Mouse (Mus musculus) mouse trophoblast stem cell (cell line): ENCODE measurements around the gene Zmynd10.

Source experiments
- in situ Hi-C, 2 experiments: fragments of 300-500 bp; cut with MseI, MboI; formaldehyde crosslinking; loops; 2 replicates in 1 of 2; 3 replicates in 1 of 2; pipeline ENCODE4 v1.15.1; 2025

Zmynd10 gene

DNA sequence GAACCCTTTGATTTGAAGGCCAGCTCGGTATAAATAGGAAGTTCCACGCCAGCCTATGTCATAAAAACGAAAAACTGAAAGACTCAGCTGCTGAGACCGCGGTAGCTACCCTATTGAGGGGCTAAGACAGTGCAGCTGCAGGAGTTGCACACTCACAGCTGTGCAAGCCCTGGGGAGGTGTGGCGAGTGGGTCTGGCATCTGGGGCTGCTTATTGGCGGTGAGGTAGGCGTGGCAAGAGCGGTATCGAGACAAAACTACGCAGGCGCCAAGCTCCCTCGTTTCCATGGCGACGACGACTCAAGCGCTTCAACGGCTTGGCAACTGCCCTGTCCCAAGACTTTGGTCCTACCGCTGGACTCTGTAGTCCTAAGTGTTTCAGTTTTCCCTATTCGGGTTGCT is at the start of gene Zmynd10:
Gene Zmynd10 (plus strand): TSS at position 273 of the 400 bp plus-strand sequence.
- in situ Hi-C loops: no loop called here

DNA sequence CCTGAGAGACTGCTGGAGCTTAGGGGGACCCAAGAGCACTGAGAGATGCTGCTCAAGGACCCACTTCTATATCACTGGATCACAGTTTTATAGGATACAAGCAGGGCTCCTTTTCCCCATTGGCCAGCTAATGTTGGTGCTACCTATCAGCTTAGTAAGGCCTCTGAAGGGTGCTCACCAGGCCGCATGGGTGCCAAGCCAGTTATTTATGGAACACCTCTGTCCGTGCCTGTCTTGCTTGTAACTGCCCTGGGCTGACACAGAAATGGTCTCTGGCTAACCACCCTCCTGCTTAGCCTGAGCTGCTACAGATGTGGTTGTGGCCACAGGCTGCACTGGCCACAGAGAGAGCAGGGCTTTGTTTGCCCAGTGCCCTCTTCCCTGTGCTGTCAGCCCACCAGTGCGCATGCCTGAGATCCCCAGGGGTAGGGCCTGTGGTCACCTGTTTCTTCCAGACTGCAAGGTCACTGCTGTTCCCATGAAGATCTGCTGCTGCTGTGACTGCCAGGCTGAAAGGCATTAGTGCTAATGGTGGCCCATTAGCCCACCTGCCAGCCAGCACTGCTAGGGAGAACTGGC is 46.3 kb upstream of the Zmynd10 start:
- in situ Hi-C loops: no loop called here

DNA sequence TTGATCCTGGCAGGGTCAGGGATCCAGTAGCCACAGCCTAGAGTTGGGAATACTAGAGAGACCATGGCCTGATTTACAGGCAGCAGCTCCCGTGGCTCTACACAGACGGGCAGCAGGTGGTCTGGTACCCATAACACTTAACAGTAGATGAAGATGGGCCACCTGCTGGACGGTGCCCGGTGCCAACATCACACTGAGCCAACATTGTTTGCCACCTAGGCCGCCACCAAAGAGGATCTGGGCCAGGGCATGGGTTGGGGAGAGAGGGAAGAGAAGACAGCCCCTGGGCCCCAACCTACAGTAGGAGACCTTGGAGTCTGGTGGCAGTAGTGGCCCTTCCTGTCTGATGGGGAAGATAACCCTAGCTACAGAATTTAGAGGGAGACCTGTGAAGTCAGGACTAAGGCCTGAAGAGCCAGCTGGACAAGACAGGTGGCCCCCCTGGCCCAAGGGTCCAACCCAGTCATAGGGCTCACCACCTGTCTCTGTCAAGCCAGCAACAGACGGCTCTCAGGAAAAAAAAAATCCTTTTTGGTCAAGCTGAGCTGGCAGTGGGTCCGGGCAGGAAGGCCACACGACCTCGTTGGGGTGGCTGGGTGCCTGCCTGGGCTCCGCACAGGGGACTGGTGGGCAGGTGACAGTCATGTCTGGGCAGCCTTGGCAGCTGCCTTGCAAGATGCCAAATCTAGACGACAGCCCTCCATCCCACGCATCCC is 44.8 kb upstream of the Zmynd10 start:
- in situ Hi-C loops: no loop called here

DNA sequence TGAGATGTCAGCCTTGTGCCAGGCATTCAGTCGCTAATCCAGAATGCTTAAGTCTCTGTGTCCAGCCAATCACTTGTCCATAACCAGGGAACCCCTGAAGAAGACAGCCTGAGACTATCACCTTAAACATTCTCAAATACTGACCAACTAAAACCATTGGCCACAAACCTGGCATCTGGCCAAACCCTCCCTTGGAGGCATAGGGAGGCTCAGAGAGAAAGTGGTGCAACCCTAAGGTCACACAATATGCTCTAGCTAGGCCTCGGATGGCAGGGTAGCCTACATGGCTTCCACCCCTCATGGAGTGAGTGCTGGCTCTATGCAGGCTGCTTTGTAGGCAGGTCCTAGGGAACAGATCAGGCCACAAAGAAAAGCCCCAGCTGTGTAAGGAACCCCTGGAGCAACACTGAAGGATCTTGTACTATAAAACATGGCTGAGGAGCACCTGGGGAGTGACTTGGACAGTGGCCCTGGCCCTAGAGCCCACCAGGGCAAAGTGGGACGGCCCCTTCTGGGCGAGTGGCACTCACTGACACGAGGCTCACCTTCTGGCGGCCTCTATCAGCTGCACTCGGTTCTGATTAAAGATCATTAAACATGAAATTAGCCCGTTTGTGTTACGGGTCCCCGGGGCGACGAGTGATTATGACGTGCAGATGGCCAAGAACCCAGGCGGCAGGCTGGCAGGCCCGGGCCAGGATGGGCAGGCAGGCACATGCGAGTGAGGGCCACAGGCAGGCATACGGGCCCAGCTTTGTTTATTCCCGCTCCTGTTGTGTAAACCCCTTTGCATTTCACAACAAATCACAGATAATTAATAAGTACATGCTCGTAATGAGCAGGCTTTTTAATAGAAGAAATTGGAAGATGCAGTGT is 42.2 kb upstream of the Zmynd10 start:
- in situ Hi-C loops: no loop called here

DNA sequence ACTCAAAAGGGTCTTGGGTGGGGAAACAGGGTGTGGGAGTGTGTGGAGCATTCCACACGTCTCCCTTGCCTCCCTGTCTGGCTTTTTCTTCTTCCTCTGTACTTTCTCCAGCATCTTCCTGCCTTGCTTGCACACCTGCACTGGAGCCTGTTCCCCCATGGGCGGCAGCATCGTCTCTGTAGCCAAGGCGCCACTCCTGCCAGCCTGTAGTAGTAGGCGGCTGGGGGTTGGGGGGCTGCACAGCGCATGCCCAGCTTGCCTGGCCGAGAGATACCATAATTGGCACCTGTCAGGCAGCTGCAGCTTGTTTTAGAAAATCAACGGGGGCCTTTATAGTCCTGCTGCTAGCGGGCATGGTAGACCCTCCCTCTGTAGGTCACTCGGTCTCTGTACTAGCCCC is 38.8 kb upstream of the Zmynd10 start:
- in situ Hi-C loops: no loop called here

DNA sequence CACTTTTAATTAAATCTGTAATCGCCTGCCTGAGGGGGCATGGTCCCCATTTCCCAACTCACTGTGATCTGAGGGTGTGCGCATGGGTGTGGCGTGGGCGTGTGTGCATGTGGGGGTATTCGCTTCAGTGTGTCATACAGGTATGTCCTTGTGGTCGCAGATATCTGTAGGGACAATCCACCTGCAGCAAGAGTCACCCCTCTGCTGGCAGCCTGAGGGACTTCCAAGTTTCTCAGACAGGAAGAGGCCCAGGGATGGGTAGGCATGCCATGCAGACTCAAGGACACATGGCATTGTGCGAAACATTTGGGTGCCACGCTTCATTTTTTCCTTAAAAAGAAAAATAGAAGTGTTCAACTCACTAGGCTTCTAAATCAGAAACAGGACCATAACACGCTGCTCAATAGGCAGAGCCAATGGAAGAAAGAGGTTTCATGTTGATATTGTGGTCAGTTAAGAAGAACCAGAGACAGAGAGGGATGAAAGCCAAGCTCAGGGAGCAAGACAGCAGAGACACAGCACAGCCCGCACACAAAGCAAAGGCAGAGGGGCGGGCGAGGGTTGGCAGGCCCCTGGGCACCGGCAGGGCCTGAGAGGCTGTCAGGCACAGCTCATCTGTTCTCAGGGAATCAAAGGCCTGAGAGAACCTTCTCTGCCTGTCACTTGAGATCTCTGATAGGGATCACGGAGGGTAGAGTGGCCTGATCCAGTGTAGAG is 36.6 kb upstream of the Zmynd10 start:
- in situ Hi-C loops: loop anchor here (5.0 kb wide), 2 partner anchors 143 to 153 kb away; no protein-coding TSS in a partner anchor

DNA sequence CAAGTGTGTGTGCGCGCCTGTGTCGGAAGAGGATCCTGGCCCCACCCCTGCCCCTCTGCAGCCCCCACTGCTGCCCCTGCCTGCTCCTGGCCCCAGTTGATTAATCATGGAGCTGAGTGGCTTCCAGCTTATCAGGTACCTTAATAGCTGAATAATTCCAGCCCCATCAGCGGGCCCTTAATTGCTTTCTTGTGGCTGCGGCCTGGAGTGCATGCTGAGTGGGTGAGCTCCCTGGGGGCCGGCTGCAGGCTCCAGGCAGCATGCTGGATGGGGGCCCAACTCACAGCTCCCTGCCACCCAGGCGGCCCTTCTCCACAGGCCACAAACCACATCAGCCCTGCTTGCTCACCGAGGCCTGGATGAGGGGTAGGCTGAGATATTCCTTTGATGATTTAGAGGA is 35.7 kb upstream of the Zmynd10 start:
- in situ Hi-C loops: loop anchor here (5.0 kb wide), 2 partner anchors 144 to 154 kb away; no protein-coding TSS in a partner anchor

DNA sequence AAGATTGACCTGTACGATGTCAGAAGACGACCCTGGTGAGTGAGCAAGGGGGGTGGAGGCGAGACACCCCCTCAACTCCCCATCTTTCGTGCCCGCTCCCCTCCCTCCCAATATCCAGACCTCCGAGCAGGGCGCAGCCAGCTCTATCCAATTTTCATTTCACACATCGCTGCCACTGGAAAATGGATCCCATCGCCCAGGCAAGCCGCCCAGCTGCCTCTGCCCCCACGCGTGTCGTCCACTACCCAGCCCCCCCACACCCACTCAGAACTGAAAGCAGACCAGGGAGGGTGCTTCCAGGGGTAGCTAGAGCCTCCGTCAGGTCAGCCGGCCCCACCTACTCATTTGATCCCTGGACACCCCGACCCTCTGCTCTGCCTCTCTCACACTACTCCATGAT is 34.8 kb upstream of the Zmynd10 start:
- in situ Hi-C loops: loop anchor here (5.0 kb wide), 2 partner anchors 145 to 155 kb away; no protein-coding TSS in a partner anchor

DNA sequence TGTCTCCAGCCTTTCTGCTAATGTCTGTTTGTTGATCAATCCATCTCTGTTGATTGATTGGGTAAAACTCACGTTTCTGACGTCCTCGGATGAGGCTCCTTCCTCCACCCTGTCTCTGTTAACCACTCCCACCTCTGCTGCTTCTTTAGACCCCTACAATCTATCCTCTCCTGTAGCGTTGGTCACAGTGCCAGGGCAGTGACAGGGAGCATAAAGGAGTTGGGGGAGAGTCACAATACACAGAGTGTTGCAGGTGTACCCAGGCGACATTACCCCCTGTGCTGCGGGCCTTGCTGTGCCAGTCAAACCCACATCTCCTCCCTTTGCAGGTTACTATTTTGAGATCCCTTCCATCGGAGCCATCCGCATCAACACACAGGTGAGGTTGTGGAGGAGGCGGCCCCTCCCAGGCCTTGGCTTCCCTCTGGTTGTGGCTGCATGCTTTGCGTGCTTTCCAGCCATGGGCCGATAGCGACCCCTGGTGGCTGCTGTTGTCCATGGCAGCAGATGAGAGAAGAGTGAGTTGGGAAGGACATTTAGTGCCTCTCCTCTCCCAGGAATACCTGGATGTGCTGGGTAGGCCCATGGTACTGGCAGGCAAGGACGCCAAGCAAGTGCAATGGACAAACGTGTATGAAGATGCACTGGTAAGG is 32.7 kb upstream of the Zmynd10 start:
- in situ Hi-C loops: loop anchor here (5.0 kb wide), 2 partner anchors 147 to 157 kb away; no protein-coding TSS in a partner anchor

DNA sequence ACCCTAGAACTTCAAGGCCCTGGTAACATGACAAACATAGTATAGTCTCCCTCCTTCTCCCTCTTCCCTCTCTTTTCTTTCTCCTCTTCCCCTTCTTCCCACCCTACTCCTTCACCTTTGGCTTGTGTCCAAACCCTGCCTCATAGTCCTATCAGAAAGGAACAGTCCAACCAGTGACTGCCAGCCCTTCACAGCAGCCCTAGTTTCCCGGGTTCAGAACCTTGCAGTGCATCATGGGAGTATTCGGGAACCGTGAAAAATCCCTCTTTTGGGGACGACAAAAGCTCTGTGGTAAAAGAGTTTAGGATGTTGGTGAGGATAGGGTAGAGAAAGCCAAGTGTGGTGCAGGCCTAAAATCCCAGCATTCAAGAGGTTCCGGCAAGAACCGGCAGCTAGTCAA is 26.8 kb upstream of the Zmynd10 start:
- in situ Hi-C loops: no loop called here

DNA sequence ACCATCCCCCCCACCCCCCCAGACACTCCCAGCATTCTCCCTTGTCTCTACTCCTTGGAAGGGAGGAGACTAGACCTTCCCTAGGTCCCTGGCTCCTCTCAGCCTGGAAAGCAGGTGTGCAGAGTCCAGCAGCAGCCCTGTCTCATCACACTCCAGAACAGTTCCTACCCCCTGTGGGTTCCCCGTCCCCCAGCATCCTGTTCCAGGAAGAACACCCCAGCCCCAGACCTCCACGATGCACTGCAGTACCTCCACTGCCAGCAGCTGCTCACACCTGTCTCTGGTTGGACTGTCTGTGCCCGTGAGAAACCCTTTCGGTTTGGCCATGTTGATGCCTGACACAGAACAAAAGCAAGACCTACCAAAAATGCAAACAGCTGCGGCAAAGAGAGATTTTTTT is 25.9 kb upstream of the Zmynd10 start:
- in situ Hi-C loops: no loop called here

DNA sequence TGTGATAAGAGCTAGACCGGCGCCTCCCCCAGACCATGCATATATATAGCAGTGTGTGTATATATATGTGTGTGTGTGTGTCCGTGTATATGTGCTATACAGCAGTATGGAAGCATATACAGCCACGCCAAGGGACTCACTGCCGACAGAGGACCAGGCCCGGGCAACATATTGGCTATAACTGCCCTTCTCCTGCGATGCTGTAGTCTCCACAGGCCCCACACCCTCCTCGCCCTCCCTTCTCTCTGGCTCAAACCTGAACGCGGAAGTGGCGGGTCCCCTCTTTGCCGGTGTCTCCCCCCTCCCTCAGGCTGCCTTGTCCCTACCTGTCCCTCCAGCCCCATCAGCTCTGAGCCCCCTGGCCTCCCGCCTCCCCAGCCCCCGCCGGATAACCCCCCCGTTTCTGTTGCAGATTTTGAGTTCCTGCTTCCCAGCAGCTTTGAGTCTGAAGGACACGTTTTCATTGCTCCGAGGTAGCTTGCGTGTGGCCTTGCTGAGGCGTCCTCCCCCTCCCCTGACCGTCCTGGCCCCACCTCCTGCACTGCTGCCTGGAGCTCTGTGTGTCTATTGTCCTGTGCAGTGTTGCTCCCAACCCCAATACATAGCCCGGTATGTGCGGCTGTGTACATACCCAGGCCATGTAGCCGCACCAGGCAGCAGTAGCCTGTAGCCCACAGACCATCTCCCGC is 25.2 kb upstream of the Zmynd10 start:
- in situ Hi-C loops: no loop called here

DNA sequence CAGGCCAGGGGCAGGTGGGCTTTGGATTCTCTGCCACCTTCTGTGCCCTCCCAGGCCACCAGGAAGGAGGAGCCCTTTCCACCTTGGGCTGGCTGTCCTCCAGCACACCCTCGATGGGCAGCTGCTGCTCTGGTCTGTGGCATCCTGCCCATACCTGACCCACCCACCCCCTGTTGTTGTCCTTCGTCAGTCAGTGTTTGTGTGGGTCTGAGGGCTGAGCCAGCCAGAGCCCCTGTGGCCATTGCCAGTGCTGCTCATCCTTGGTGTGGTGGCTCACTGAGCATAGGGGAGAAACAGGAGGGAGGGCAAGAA is 24.7 kb upstream of the Zmynd10 start:
- in situ Hi-C loops: no loop called here

DNA sequence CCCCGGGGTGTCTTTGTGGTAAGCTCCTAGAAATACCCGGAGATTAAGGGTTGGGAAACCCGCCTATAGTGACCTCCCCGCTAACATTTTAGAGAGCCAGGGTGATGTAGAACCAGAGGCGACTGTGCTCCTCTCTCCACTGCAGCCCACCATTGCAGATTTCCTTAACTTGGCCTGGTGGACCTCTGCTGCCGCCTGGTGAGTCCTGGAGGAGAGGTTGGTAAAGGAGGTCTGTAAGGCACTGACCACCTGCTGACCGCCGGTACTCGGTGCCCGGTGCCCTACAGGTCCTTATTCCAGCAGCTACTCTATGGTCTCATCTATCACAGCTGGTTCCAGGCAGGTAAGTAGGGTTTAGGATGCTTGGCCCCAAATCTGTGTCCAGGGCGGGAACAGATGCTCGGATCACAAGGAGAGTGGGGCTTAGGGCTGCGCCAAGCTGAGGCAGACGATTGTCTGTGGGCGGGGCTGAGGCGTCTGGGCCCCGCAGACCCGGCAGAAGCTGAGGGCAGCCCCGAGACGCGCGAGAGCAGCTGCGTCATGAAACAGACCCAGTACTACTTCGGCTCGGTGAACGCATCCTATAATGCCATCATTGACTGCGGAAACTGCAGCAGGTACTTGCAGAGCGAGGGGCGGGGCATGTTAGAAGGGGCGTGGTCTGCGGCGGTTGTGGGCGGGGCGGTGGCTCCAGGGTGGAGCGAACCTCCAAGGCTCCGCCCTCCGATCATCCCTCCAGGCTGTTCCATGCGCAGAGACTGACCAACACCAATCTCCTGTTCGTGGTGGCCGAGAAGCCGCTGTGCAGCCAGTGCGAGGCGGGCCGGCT is 20.7 kb upstream of the Zmynd10 start:
- in situ Hi-C loops: no loop called here

DNA sequence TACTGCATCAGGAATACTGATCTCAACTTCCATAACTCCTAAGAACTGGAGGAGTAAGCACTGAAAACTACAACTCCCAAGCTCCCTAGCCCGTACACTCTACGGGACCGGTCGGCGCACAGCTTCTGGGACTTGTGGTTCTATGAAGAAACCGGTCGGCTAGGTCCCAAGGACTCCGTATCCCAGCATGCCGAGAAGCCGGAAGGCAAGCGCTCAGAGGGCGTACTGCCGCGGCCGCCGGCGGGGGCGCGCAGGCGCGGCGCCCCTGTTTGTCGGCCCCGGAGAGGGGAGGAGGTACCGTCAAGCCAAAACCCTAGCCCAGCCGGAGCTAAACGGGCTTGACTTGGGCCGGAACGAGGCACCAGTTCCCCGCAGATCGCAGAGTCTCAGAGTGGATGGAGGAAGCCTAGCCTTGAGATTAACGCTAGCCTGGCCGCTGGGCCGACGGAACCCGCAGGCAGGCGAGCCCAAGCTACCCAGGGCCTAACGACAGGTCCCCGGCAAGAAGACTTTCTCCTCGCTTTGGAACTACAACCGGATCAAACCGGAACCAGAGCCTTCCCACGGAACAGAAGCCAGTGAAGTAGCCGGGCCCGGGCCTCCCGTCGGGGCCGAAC is 13.2 kb upstream of the Zmynd10 start, which contains the start of gene Tmem115:
Gene Tmem115 (plus strand): TSS at position 155 of the 617 bp plus-strand sequence.
- in situ Hi-C loops: no loop called here

DNA sequence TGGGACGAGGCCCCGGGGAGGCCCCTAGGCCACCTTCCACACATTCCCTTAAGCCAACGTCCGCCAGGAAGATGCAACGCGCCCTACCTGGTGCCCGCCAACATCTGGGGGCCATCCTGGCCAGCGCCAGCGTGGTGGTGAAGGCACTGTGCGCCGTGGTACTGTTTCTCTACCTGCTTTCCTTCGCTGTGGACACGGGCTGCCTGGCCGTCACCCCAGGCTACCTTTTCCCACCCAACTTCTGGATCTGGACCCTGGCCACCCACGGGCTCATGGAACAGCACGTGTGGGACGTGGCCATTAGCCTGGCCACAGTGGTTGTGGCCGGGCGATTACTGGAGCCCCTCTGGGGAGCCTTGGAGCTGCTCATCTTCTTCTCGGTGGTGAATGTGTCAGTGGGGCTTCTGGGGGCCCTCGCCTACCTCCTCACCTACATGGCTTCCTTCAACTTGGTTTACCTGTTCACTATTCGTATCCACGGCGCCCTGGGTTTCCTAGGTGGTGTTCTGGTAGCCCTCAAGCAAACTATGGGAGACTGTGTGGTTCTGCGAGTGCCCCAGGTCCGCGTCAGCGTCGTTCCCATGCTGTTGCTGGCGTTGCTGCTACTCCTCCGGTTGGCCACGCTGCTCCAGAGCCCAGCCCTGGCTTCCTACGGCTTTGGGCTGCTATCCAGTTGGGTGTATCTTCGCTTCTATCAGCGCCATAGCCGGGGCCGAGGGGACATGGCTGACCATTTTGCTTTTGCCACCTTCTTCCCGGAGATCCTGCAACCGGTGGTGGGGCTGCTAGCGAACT is 12.5 kb upstream of the Zmynd10 start:
- in situ Hi-C loops: no loop called here

DNA sequence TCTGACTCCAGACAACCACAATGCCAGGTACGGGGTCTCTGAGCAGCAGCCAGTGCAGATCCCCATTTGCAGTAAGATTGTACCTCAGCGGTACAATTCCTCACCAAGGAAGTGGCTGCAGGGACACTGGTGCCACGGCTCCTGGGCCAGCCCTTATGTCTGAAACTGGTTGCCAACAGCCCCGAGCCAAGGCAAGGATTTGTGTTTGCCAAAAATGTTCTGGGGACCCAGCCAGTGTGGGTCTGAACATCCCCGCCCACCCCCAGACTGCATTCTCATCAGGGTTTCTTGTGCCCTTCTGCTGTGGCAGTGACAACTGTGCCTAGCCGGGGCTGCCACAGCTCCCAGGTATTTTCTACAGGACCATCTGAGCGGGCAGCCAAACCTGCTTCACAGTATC is 8.9 kb upstream of the Zmynd10 start:
- in situ Hi-C loops: no loop called here

DNA sequence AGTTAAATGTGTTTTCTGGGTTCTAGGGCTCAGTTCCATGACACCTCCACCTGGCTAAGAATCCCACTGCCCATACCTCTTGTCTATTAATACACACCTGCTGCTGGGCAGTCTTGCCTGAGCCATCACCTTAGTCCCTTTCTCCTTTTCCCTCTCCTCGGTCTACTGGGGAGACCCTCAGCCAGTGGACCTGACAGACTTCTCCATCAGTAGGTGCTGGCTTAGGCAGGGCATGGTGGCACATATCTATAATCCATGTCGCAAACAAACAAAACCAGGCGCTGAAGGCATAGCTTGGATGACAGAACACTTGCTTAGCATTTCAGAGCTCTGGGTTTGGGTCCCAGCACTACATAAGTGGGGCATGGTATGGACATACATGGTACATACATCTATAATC is 8.4 kb upstream of the Zmynd10 start:
- in situ Hi-C loops: no loop called here

DNA sequence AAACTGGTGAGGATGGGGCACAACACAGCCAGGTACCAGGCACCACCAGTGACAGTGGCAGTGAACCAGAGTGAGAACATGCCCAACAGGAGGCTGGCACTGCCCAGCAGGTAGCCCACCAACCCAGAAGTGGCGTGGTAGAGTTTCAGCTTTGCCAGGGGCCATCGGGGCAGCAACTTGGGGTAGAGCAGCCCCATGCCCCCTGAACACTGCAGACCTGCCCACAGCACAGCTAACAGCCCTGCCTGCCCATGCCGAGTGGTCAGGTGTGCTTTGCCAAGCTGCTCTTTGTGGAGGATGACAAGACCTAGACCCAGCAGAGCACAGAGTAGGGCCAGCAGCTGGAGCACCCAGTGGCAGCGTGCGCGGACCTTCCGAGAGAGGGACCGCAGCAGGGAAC is 7.2 kb upstream of the Zmynd10 start:
- in situ Hi-C loops: no loop called here
